Mouse (Mus musculus): ENCODE results near the gene Ltbp4. TPM values are rescaled to one million over a fixed set of nuclear protein-coding genes. Genes with fewer than 3 reads are reported as not detected.

The Ltbp4 gene
- not detected for polyA plus RNA-seq (2014; fragmentation: Illumina TruSeq; extraction: RNeasy Lipid Tissue Mini Kit (QIAGEN cat#74804); ENCODE audit: low replicate concordance)

GRCm38 (mm10) chr7:27337175-27337853, at the start of gene Ltbp4:
Gene Ltbp4 (minus strand): TSS chr7:27337692.

GRCm38 (mm10) chr7:27356861-27357594, 19.5 kb upstream of the Ltbp4 start, which contains the start of gene Gm20479:
Gene Gm20479 (minus strand): TSS chr7:27357419.

GRCm38 (mm10) chr7:27355745-27356240, 18.3 kb upstream of the Ltbp4 start, which contains the start of gene Shkbp1:
Gene Shkbp1 (minus strand): TSS chr7:27356019.

GRCm38 (mm10) chr7:27258205-27258899, 79.1 kb downstream of the Ltbp4 start, which contains the start of gene Numbl:
Gene Numbl (plus strand): TSS chr7:27258433.

Other genes with a start within 250 kb of the Ltbp4 start
- not detected for gene Cyp2f2, start 217.8 kb downstream of the Ltbp4 start, polyA plus RNA-seq (2014; fragmentation: Illumina TruSeq; extraction: RNeasy Lipid Tissue Mini Kit (QIAGEN cat#74804); ENCODE audit: low replicate concordance)
- gene Cyp2t4, start 184.0 kb downstream of the Ltbp4 start, polyA plus RNA-seq (2014; fragmentation: Illumina TruSeq; extraction: RNeasy Lipid Tissue Mini Kit (QIAGEN cat#74804); ENCODE audit: low replicate concordance), result not detected
- 4.3 TPM for gene Egln2, start 170.9 kb downstream of the Ltbp4 start, polyA plus RNA-seq (2014; fragmentation: Illumina TruSeq; extraction: RNeasy Lipid Tissue Mini Kit (QIAGEN cat#74804); ENCODE audit: low replicate concordance)
- gene Rab4b, start 158.8 kb downstream of the Ltbp4 start, polyA plus RNA-seq (2014; fragmentation: Illumina TruSeq; extraction: RNeasy Lipid Tissue Mini Kit (QIAGEN cat#74804); ENCODE audit: low replicate concordance), result 2.8 TPM
- not detected for gene Gm21983, start 156.6 kb downstream of the Ltbp4 start, polyA plus RNA-seq (2014; fragmentation: Illumina TruSeq; extraction: RNeasy Lipid Tissue Mini Kit (QIAGEN cat#74804); ENCODE audit: low replicate concordance)
- not detected for gene Mia, start 156.5 kb downstream of the Ltbp4 start, polyA plus RNA-seq (2014; fragmentation: Illumina TruSeq; extraction: RNeasy Lipid Tissue Mini Kit (QIAGEN cat#74804); ENCODE audit: low replicate concordance)
- gene BC024978, start 141.9 kb downstream of the Ltbp4 start, polyA plus RNA-seq (2014; fragmentation: Illumina TruSeq; extraction: RNeasy Lipid Tissue Mini Kit (QIAGEN cat#74804); ENCODE audit: low replicate concordance), result 4.9 TPM
- 2.3 TPM for gene Snrpa, start 141.4 kb downstream of the Ltbp4 start, polyA plus RNA-seq (2014; fragmentation: Illumina TruSeq; extraction: RNeasy Lipid Tissue Mini Kit (QIAGEN cat#74804); ENCODE audit: low replicate concordance)
- 0.45 TPM for gene Itpkc, start 109.0 kb downstream of the Ltbp4 start, polyA plus RNA-seq (2014; fragmentation: Illumina TruSeq; extraction: RNeasy Lipid Tissue Mini Kit (QIAGEN cat#74804); ENCODE audit: low replicate concordance)
- gene Coq8b, start 104.7 kb downstream of the Ltbp4 start, polyA plus RNA-seq (2014; fragmentation: Illumina TruSeq; extraction: RNeasy Lipid Tissue Mini Kit (QIAGEN cat#74804); ENCODE audit: low replicate concordance), result not detected
- gene Numbl, start 79.3 kb downstream of the Ltbp4 start, polyA plus RNA-seq (2014; fragmentation: Illumina TruSeq; extraction: RNeasy Lipid Tissue Mini Kit (QIAGEN cat#74804); ENCODE audit: low replicate concordance), result 0.07 TPM
- not detected for gene Shkbp1, start 18.3 kb upstream of the Ltbp4 start, polyA plus RNA-seq (2014; fragmentation: Illumina TruSeq; extraction: RNeasy Lipid Tissue Mini Kit (QIAGEN cat#74804); ENCODE audit: low replicate concordance)
- not detected for gene Gm20479, start 19.7 kb upstream of the Ltbp4 start, polyA plus RNA-seq (2014; fragmentation: Illumina TruSeq; extraction: RNeasy Lipid Tissue Mini Kit (QIAGEN cat#74804); ENCODE audit: low replicate concordance)
- gene Sptbn4, start 110.0 kb upstream of the Ltbp4 start, polyA plus RNA-seq (2014; fragmentation: Illumina TruSeq; extraction: RNeasy Lipid Tissue Mini Kit (QIAGEN cat#74804); ENCODE audit: low replicate concordance), result not detected
- gene Blvrb, start 110.3 kb upstream of the Ltbp4 start, polyA plus RNA-seq (2014; fragmentation: Illumina TruSeq; extraction: RNeasy Lipid Tissue Mini Kit (QIAGEN cat#74804); ENCODE audit: low replicate concordance), result not detected
- gene Sertad3, start 136.1 kb upstream of the Ltbp4 start, polyA plus RNA-seq (2014; fragmentation: Illumina TruSeq; extraction: RNeasy Lipid Tissue Mini Kit (QIAGEN cat#74804); ENCODE audit: low replicate concordance), result 1.2 TPM
- gene Sertad1, start 149.2 kb upstream of the Ltbp4 start, polyA plus RNA-seq (2014; fragmentation: Illumina TruSeq; extraction: RNeasy Lipid Tissue Mini Kit (QIAGEN cat#74804); ENCODE audit: low replicate concordance), result 0.71 TPM
- not detected for gene Prx, start 161.6 kb upstream of the Ltbp4 start, polyA plus RNA-seq (2014; fragmentation: Illumina TruSeq; extraction: RNeasy Lipid Tissue Mini Kit (QIAGEN cat#74804); ENCODE audit: low replicate concordance)
- gene Hipk4, start 185.6 kb upstream of the Ltbp4 start, polyA plus RNA-seq (2014; fragmentation: Illumina TruSeq; extraction: RNeasy Lipid Tissue Mini Kit (QIAGEN cat#74804); ENCODE audit: low replicate concordance), result 0.15 TPM
- not detected for gene Pld3, start 215.5 kb upstream of the Ltbp4 start, polyA plus RNA-seq (2014; fragmentation: Illumina TruSeq; extraction: RNeasy Lipid Tissue Mini Kit (QIAGEN cat#74804); ENCODE audit: low replicate concordance)
- gene 2310022A10Rik, start 215.5 kb upstream of the Ltbp4 start, polyA plus RNA-seq (2014; fragmentation: Illumina TruSeq; extraction: RNeasy Lipid Tissue Mini Kit (QIAGEN cat#74804); ENCODE audit: low replicate concordance), result 2.2 TPM